Mouse (Mus musculus): ENCODE measurements around the gene Wscd2. TPM values are rescaled to one million over a fixed set of nuclear protein-coding genes. Genes with fewer than 3 reads are reported as not detected.

Gene Wscd2
- polyA plus RNA-seq, 1 experiment from 2014 or later = 6.2 TPM

GRCm38 (mm10) chr5:113538826-113539225, 48.7 kb downstream of the Wscd2 start:
- WGBS = 50% methylated on average over 1 of the region's 1 CpGs
- H3K27ac ChIP-seq (ENCODE audit: low read length) = no peak overlapping the region

GRCm38 (mm10) chr5:113539438-113539837, 49.3 kb downstream of the Wscd2 start:
- H3K27ac ChIP-seq (ENCODE audit: low read length) = no peak overlapping the region
- no peaks in the 10 kb centered on the region for H3K27me3 ChIP-seq (ENCODE audit: control insufficient read depth, insufficient read depth, low read length)
- ATAC-seq (ENCODE audit: insufficient read depth, low FRiP score) = no peak
- H3K4me2 ChIP-seq (ENCODE audit: low read depth, low read length) = no peak overlapping the region
- no peak overlapping the region for H3K9ac ChIP-seq (ENCODE audit: low read length)
- no peaks in the 10 kb centered on the region for H3K4me1 ChIP-seq (ENCODE audit: control insufficient read depth, insufficient read depth, low read length)
- no peak overlapping the region for H3K4me3 ChIP-seq (replicated peaks; ENCODE audit: low read length)
- H3K9me3 ChIP-seq (replicated peaks; ENCODE audit: control insufficient read depth, low read length) = no peaks in the 10 kb centered on the region
- H3K36me3 ChIP-seq (ENCODE audit: control insufficient read depth, insufficient read depth, low read length) = no peaks in the 10 kb centered on the region
- 55% methylated on average over 2 of the region's 2 CpGs for WGBS

More at GRCm38 (mm10) chr5:113538826-113539225, 48.7 kb downstream of the Wscd2 start:
- no peaks in the 10 kb centered on the region for H3K9me3 ChIP-seq (replicated peaks; ENCODE audit: control insufficient read depth, low read length)
- no peaks in the 10 kb centered on the region for H3K4me1 ChIP-seq (ENCODE audit: control insufficient read depth, insufficient read depth, low read length)
- H3K36me3 ChIP-seq (ENCODE audit: control insufficient read depth, insufficient read depth, low read length) = no peaks in the 10 kb centered on the region
- H3K27me3 ChIP-seq (ENCODE audit: control insufficient read depth, insufficient read depth, low read length) = no peaks in the 10 kb centered on the region
- H3K9ac ChIP-seq (ENCODE audit: low read length) = no peak overlapping the region
- no peak overlapping the region for H3K4me3 ChIP-seq (replicated peaks; ENCODE audit: low read length)
- ATAC-seq (ENCODE audit: insufficient read depth, low FRiP score) = no peak
- H3K4me2 ChIP-seq (ENCODE audit: low read depth, low read length) = no peak overlapping the region

- Histone ChIP-seq H3K4me2 (ENCODE audit: low read depth, low read length) (no peak overlapping the region), H3K9ac (ENCODE audit: low read length) (no peak overlapping the region), H3K27ac (ENCODE audit: low read length) (no peak overlapping the region), H3K9me3 (replicated peaks; ENCODE audit: control insufficient read depth, low read length) (no peaks in the 10 kb centered on the region), H3K36me3 (ENCODE audit: control insufficient read depth, insufficient read depth, low read length) (no peaks in the 10 kb centered on the region), H3K27me3 (ENCODE audit: control insufficient read depth, insufficient read depth, low read length) (no peaks in the 10 kb centered on the region), H3K4me1 (ENCODE audit: control insufficient read depth, insufficient read depth, low read length) (no peaks in the 10 kb centered on the region), H3K4me3 (replicated peaks; ENCODE audit: low read length) (no peak overlapping the region)
- 80% methylated on average over 7 of the region's 7 CpGs for WGBS
- ATAC-seq (ENCODE audit: insufficient read depth, low FRiP score) = no peak
Observed at GRCm38 (mm10) chr5:113539858-113540257, 49.7 kb downstream of the Wscd2 start.

GRCm38 (mm10) chr5:113541196-113541595, 51.1 kb downstream of the Wscd2 start:
- H3K4me3 ChIP-seq (replicated peaks; ENCODE audit: low read length) = no peak overlapping the region
- H3K4me2 ChIP-seq (ENCODE audit: low read depth, low read length) = no peak overlapping the region
- no peak overlapping the region for H3K9ac ChIP-seq (ENCODE audit: low read length)
- no peaks in the 10 kb centered on the region for H3K9me3 ChIP-seq (replicated peaks; ENCODE audit: control insufficient read depth, low read length)
- H3K36me3 ChIP-seq (ENCODE audit: control insufficient read depth, insufficient read depth, low read length) = no peaks in the 10 kb centered on the region
- ATAC-seq (ENCODE audit: insufficient read depth, low FRiP score) = no peak
- no peak overlapping the region for H3K27ac ChIP-seq (ENCODE audit: low read length)
- H3K27me3 ChIP-seq (ENCODE audit: control insufficient read depth, insufficient read depth, low read length) = no peaks in the 10 kb centered on the region
- no peaks in the 10 kb centered on the region for H3K4me1 ChIP-seq (ENCODE audit: control insufficient read depth, insufficient read depth, low read length)
- WGBS = 60% methylated on average over 5 of the region's 5 CpGs

- no peaks in the 10 kb centered on the region for H3K27me3 ChIP-seq (ENCODE audit: control insufficient read depth, insufficient read depth, low read length)
- WGBS = 30% methylated on average over 10 of the region's 10 CpGs
- no peaks in the 10 kb centered on the region for H3K9me3 ChIP-seq (replicated peaks; ENCODE audit: control insufficient read depth, low read length)
- no peak overlapping the region for H3K27ac ChIP-seq (ENCODE audit: low read length)
- no peak overlapping the region for H3K4me2 ChIP-seq (ENCODE audit: low read depth, low read length)
- H3K4me3 ChIP-seq (replicated peaks; ENCODE audit: low read length) = no peak overlapping the region
- no peak overlapping the region for H3K9ac ChIP-seq (ENCODE audit: low read length)
- no peaks in the 10 kb centered on the region for H3K4me1 ChIP-seq (ENCODE audit: control insufficient read depth, insufficient read depth, low read length)
- no peaks in the 10 kb centered on the region for H3K36me3 ChIP-seq (ENCODE audit: control insufficient read depth, insufficient read depth, low read length)
- ATAC-seq (ENCODE audit: insufficient read depth, low FRiP score) = no peak
Observed at GRCm38 (mm10) chr5:113542885-113543476, 52.8 kb downstream of the Wscd2 start.

GRCm38 (mm10) chr5:113547949-113548700, 58.0 kb downstream of the Wscd2 start:
- no peak overlapping the region for H3K4me2 ChIP-seq (ENCODE audit: low read depth, low read length)
- H3K9ac ChIP-seq (ENCODE audit: low read length) = no peak overlapping the region
- WGBS = 50% methylated on average over 14 of the region's 14 CpGs
- no peak overlapping the region for H3K4me3 ChIP-seq (replicated peaks; ENCODE audit: low read length)
- H3K4me1 ChIP-seq (ENCODE audit: control insufficient read depth, insufficient read depth, low read length) = no peaks in the 10 kb centered on the region
- ATAC-seq (ENCODE audit: insufficient read depth, low FRiP score) = no peak
- H3K27me3 ChIP-seq (ENCODE audit: control insufficient read depth, insufficient read depth, low read length) = no peaks in the 10 kb centered on the region
- no peak overlapping the region for H3K27ac ChIP-seq (ENCODE audit: low read length)
- no peaks in the 10 kb centered on the region for H3K9me3 ChIP-seq (replicated peaks; ENCODE audit: control insufficient read depth, low read length)
- no peaks in the 10 kb centered on the region for H3K36me3 ChIP-seq (ENCODE audit: control insufficient read depth, insufficient read depth, low read length)

- Histone ChIP-seq H3K9me3 (replicated peaks; ENCODE audit: control insufficient read depth, low read length) (no peaks in the 10 kb centered on the region), H3K4me1 (ENCODE audit: control insufficient read depth, insufficient read depth, low read length) (no peaks in the 10 kb centered on the region), H3K27me3 (ENCODE audit: control insufficient read depth, insufficient read depth, low read length) (no peaks in the 10 kb centered on the region), H3K36me3 (ENCODE audit: control insufficient read depth, insufficient read depth, low read length) (no peaks in the 10 kb centered on the region), H3K27ac (ENCODE audit: low read length) (no peak overlapping the region), H3K4me3 (replicated peaks; ENCODE audit: low read length) (no peak overlapping the region), H3K4me2 (ENCODE audit: low read depth, low read length) (no peak overlapping the region), H3K9ac (ENCODE audit: low read length) (no peak overlapping the region)
- WGBS = 58% methylated on average over 8 of the region's 8 CpGs
- no peak for ATAC-seq (ENCODE audit: insufficient read depth, low FRiP score)
Observed at GRCm38 (mm10) chr5:113550249-113550648, 60.1 kb downstream of the Wscd2 start.

- Histone ChIP-seq H3K4me3 (replicated peaks; ENCODE audit: low read length) (no peak overlapping the region), H3K27me3 (ENCODE audit: control insufficient read depth, insufficient read depth, low read length) (no peaks in the 10 kb centered on the region), H3K27ac (ENCODE audit: low read length) (no peak overlapping the region), H3K4me2 (ENCODE audit: low read depth, low read length) (no peak overlapping the region), H3K9me3 (replicated peaks; ENCODE audit: control insufficient read depth, low read length) (no peaks in the 10 kb centered on the region), H3K36me3 (ENCODE audit: control insufficient read depth, insufficient read depth, low read length) (no peaks in the 10 kb centered on the region), H3K4me1 (ENCODE audit: control insufficient read depth, insufficient read depth, low read length) (no peaks in the 10 kb centered on the region), H3K9ac (ENCODE audit: low read length) (no peak overlapping the region)
- WGBS = 26% methylated on average over 19 of the region's 19 CpGs
- no peak for ATAC-seq (ENCODE audit: insufficient read depth, low FRiP score)
Observed at GRCm38 (mm10) chr5:113550759-113551158, 60.6 kb downstream of the Wscd2 start.

- Histone ChIP-seq H3K36me3 (ENCODE audit: control insufficient read depth, insufficient read depth, low read length) (no peaks in the 10 kb centered on the region), H3K27ac (ENCODE audit: low read length) (no peak overlapping the region), H3K9me3 (replicated peaks; ENCODE audit: control insufficient read depth, low read length) (no peaks in the 10 kb centered on the region), H3K4me2 (ENCODE audit: low read depth, low read length) (no peak overlapping the region), H3K27me3 (ENCODE audit: control insufficient read depth, insufficient read depth, low read length) (no peaks in the 10 kb centered on the region), H3K4me3 (replicated peaks; ENCODE audit: low read length) (no peak overlapping the region), H3K9ac (ENCODE audit: low read length) (no peak overlapping the region), H3K4me1 (ENCODE audit: control insufficient read depth, insufficient read depth, low read length) (no peaks in the 10 kb centered on the region)
- WGBS = 7% methylated on average over 9 of the region's 9 CpGs
- peak; percentile 19 for ATAC-seq (ENCODE audit: insufficient read depth, low FRiP score)
Observed at GRCm38 (mm10) chr5:113553402-113553897, 63.3 kb downstream of the Wscd2 start.

Measured in stomach, embryonic 16.5 days (tissue).